Mouse (Mus musculus): Measurements from ENCODE around the gene Zscan2. TPM values are rescaled to one million over a fixed set of nuclear protein-coding genes. Genes with fewer than 3 reads are reported as not detected.

Zscan2 gene
- polyA plus RNA-seq, 1 experiment from 2014 or later, result 1.4 TPM

DNA sequence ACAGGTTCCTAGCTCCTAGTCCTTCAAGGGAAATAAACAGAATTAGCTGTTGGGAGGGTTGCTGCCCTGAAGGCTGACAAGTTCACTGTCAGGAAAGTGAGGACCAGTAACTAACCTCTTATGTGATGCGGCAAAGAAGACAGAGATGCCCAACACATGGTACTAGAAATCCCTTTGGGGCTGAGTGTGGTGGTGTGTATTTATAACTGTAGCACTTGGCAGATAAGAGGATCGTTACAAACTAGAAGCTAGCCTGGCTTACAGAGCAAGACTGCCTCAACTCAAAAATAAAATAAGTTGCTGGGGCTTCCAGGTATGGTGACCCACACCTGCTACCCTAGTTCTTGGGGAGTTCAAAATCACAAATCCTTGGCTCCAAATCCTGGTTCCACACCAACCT lies 11.5 kb upstream of the Zscan2 start:
- H3K4me3 ChIP-seq (replicated peaks; ENCODE audit: low read length), result no peak overlapping the region
- H3K27ac ChIP-seq (ENCODE audit: low read length), result no peak overlapping the region
- H3K27me3 ChIP-seq (ENCODE audit: control insufficient read depth, insufficient read depth, low read length), result no peaks in the 10 kb centered on the region
- H3K9ac ChIP-seq (ENCODE audit: low read length), result no peak overlapping the region
- no peak overlapping the region for H3K4me2 ChIP-seq (ENCODE audit: low read depth, low read length)
- H3K9me3 ChIP-seq (replicated peaks; ENCODE audit: control insufficient read depth, low read length), result no peaks in the 10 kb centered on the region
- no peaks in the 10 kb centered on the region for H3K36me3 ChIP-seq (ENCODE audit: control insufficient read depth, insufficient read depth, low read length)
- ATAC-seq (ENCODE audit: insufficient read depth, low FRiP score), result no peak
- no peaks in the 10 kb centered on the region for H3K4me1 ChIP-seq (ENCODE audit: control insufficient read depth, insufficient read depth, low read length)
- 76% methylated on average over 2 of the region's 2 CpGs for WGBS

DNA sequence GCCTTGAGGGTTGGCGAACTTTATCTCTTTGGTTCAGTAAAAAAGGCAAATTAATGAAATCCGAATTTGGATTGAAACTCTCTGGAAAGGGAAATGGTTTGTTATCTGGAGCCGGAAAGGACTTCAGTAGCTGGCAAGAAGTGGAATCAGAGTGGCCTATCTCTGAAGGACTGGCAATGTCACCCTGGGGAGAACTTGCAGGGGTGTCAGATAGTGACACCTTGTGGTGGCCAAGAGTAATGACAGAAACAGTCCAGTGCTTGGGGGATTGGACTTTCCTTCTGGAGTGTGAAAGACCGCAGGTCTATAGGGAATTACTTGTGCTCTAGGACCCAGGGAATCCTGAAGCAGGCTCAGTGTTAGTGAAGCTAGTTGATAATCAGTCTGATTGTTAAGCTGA lies 11.0 kb upstream of the Zscan2 start:
- Histone ChIP-seq H3K27ac (ENCODE audit: low read length) (no peak overlapping the region), H3K4me2 (ENCODE audit: low read depth, low read length) (no peak overlapping the region), H3K9me3 (replicated peaks; ENCODE audit: control insufficient read depth, low read length) (no peaks in the 10 kb centered on the region), H3K9ac (ENCODE audit: low read length) (no peak overlapping the region), H3K4me1 (ENCODE audit: control insufficient read depth, insufficient read depth, low read length) (no peaks in the 10 kb centered on the region), H3K27me3 (ENCODE audit: control insufficient read depth, insufficient read depth, low read length) (no peaks in the 10 kb centered on the region), H3K4me3 (replicated peaks; ENCODE audit: low read length) (no peak overlapping the region), H3K36me3 (ENCODE audit: control insufficient read depth, insufficient read depth, low read length) (no peaks in the 10 kb centered on the region)
- peak; percentile 77; the same call in 1 of the 2 replicates for ATAC-seq (ENCODE audit: insufficient read depth, low FRiP score)
- 29% methylated on average over 4 of the region's 4 CpGs for WGBS

DNA sequence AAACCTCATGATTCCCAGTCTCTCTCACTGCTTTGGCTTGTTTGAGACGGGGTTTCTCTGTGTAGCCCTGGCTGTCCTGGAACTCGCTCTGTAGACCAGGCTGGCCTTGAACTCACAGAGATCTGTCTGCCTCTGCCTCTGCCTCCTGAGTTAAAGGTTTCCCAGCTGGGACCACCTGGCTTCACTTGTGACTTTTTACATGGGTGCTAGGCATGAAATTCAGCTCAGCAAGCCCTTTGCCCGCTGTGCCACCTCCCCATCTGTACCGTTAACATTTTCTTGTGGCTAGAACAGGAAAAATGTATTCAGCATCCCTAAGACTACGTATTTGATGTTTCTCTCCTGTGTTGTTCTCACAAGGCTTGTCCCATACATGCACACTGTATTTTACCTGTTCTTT lies 10.2 kb upstream of the Zscan2 start:
- Histone ChIP-seq H3K36me3 (ENCODE audit: control insufficient read depth, insufficient read depth, low read length) (no peaks in the 10 kb centered on the region), H3K4me3 (replicated peaks; ENCODE audit: low read length) (no peak overlapping the region), H3K27me3 (ENCODE audit: control insufficient read depth, insufficient read depth, low read length) (no peaks in the 10 kb centered on the region), H3K4me2 (ENCODE audit: low read depth, low read length) (no peak overlapping the region), H3K27ac (ENCODE audit: low read length) (no peak overlapping the region), H3K9ac (ENCODE audit: low read length) (no peak overlapping the region), H3K4me1 (ENCODE audit: control insufficient read depth, insufficient read depth, low read length) (no peaks in the 10 kb centered on the region), H3K9me3 (replicated peaks; ENCODE audit: control insufficient read depth, low read length) (no peaks in the 10 kb centered on the region)
- no peak for ATAC-seq (ENCODE audit: insufficient read depth, low FRiP score)
- 81% methylated on average over 5 of the region's 5 CpGs for WGBS

DNA sequence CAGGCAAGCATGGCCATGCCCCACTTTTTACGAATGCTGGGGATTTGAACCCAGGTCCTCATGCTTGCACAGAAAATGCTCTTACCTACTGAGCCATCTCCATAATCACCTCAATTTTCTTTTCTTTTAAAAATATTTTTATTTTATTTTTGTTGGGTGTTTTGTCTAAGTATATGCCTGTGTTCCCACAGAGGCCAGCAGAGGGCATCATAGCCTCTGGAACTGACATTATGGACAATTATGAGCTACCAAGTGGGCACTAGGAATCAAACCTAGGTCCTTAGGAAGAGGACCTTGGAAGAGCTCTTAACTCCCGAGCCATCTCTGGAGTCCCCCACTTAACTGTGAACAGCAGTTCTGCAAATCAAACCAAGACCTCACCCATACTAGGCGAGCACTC lies 7.5 kb upstream of the Zscan2 start:
- no peak overlapping the region for H3K4me2 ChIP-seq (ENCODE audit: low read depth, low read length)
- no peaks in the 10 kb centered on the region for H3K4me1 ChIP-seq (ENCODE audit: control insufficient read depth, insufficient read depth, low read length)
- no peak overlapping the region for H3K27ac ChIP-seq (ENCODE audit: low read length)
- 83% methylated on average over 3 of the region's 3 CpGs for WGBS
- no peaks in the 10 kb centered on the region for H3K27me3 ChIP-seq (ENCODE audit: control insufficient read depth, insufficient read depth, low read length)
- no peak for ATAC-seq (ENCODE audit: insufficient read depth, low FRiP score)
- H3K9me3 ChIP-seq (replicated peaks; ENCODE audit: control insufficient read depth, low read length), result no peaks in the 10 kb centered on the region
- no peak overlapping the region for H3K9ac ChIP-seq (ENCODE audit: low read length)
- H3K4me3 ChIP-seq (replicated peaks; ENCODE audit: low read length), result no peak overlapping the region
- H3K36me3 ChIP-seq (ENCODE audit: control insufficient read depth, insufficient read depth, low read length), result no peaks in the 10 kb centered on the region

DNA sequence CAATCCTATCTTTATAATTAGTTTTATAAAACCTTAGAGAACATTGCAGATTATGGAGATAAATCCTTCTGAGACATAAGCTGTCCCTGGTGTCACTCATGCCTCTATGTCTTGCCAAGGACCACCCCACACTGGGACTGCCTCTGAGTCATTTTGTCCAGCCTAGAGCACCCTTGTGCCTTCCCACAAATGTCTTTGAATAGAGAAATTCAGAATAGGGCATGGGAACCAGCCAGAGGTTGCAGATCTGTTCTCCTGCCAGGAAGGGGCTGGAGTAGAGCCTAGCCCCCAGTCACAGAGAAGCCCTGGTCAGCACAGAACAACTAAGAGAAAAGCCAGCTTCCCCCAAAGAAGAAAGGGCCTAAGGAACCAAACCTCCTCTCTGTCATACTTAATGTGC lies 5.4 kb upstream of the Zscan2 start:
- Histone ChIP-seq H3K27ac (ENCODE audit: low read length) (no peak overlapping the region), H3K4me1 (ENCODE audit: control insufficient read depth, insufficient read depth, low read length) (0 out of 2 replicates have a peak, but pooled peaks cover 4% of the 10 kb centered on the region), H3K9ac (ENCODE audit: low read length) (no peak overlapping the region)

DNA sequence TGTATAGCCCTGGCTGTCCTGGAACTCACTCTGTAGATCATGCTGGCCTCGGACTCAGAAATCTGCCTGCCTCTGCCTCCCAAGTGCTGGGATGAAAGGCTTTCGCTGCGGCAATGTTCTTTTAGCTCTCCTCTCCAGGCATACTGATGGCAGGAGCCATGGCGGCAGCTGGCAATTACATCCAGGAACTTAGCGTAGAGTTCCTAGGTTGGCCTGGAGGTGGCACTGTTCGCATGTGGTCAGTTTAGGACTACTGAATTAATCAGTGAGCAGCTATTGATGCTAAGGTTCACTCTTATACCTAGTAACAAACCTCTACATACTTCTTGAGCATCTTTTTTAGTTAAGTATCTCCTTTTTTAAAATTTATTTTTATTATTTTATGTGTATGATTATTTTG lies 3.5 kb upstream of the Zscan2 start:
- ATAC-seq (ENCODE audit: insufficient read depth, low FRiP score), result no peak
- peaks cover 7% of the 10 kb centered on the region for H3K4me1 ChIP-seq (ENCODE audit: control insufficient read depth, insufficient read depth, low read length)
- no peak overlapping the region for H3K4me2 ChIP-seq (ENCODE audit: low read depth, low read length)
- H3K4me3 ChIP-seq (replicated peaks; ENCODE audit: low read length), result no peak overlapping the region
- no peaks in the 10 kb centered on the region for H3K36me3 ChIP-seq (ENCODE audit: control insufficient read depth, insufficient read depth, low read length)
- no peak overlapping the region for H3K9ac ChIP-seq (ENCODE audit: low read length)
- H3K9me3 ChIP-seq (replicated peaks; ENCODE audit: control insufficient read depth, low read length), result no peaks in the 10 kb centered on the region
- 25% methylated on average over 6 of the region's 6 CpGs for WGBS
- no peak overlapping the region for H3K27ac ChIP-seq (ENCODE audit: low read length)
- H3K27me3 ChIP-seq (ENCODE audit: control insufficient read depth, insufficient read depth, low read length), result no peaks in the 10 kb centered on the region

More for the DNA sequence above, 5.4 kb upstream of the Zscan2 start:
- Histone ChIP-seq H3K36me3 (ENCODE audit: control insufficient read depth, insufficient read depth, low read length) (no peaks in the 10 kb centered on the region), H3K4me3 (replicated peaks; ENCODE audit: low read length) (no peak overlapping the region), H3K27me3 (ENCODE audit: control insufficient read depth, insufficient read depth, low read length) (no peaks in the 10 kb centered on the region), H3K9me3 (replicated peaks; ENCODE audit: control insufficient read depth, low read length) (no peaks in the 10 kb centered on the region), H3K4me2 (ENCODE audit: low read depth, low read length) (no peak overlapping the region)
- no peak for ATAC-seq (ENCODE audit: insufficient read depth, low FRiP score)

DNA sequence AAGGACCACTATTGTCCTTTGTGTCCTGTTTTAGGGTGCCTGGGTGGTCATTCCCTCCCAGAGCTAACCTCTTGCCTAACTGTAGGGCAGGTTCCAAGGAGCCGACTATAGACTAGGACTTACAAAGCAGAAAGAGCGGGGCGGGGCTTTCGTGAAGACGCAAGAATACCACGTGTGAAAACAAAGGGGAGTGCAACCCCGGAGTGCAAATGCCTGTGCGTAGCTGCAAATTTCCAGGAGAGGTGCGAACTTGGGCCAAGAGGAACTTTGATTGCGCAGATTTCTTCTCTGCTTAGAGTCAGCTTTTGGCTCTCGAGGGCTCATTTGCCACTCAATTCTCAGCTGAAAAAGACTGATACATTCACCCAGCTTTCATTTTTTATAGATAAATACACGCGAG lies 493 bp upstream of the Zscan2 start:
- ATAC-seq (ENCODE audit: insufficient read depth, low FRiP score), result peak; percentile 56; the same call in 1 of the 2 replicates
- 0 out of 2 replicates have a peak overlapping the region, but pooled peaks have one; percentile 18 for H3K27ac ChIP-seq (ENCODE audit: low read length)
- no peaks in the 10 kb centered on the region for H3K27me3 ChIP-seq (ENCODE audit: control insufficient read depth, insufficient read depth, low read length)
- under 1% methylated on average over 13 of the region's 13 CpGs for WGBS
- H3K36me3 ChIP-seq (ENCODE audit: control insufficient read depth, insufficient read depth, low read length), result no peaks in the 10 kb centered on the region
- peak overlapping the region; percentile 69 for H3K9ac ChIP-seq (ENCODE audit: low read length)
- peaks cover 19% of the 10 kb centered on the region for H3K4me1 ChIP-seq (ENCODE audit: control insufficient read depth, insufficient read depth, low read length)
- H3K4me3 ChIP-seq (replicated peaks; ENCODE audit: low read length), result peak overlapping the region; percentile 90
- H3K4me2 ChIP-seq (ENCODE audit: low read depth, low read length), result peak overlapping the region; percentile 78
- H3K9me3 ChIP-seq (replicated peaks; ENCODE audit: control insufficient read depth, low read length), result no peaks in the 10 kb centered on the region

DNA sequence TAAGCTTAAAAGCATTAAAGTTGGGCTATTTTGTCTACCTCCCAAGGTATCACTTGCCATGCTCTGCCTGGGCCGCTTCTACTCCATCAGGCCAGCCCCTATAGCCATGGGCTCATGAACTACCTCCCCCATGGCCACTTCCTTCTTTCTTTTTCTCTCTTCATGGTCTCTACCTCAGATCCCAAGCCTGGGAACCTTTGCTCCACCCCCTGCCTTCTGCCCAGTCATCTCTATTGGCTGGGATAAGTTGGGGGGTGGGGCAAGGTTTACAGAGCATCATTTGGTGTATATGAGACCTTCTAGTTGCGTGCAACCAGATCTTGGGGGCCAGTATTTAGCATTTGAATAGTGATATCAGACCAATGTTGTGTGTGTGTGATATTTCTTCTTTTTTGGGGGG lies 1.8 kb downstream of the Zscan2 start:
- Histone ChIP-seq H3K9me3 (replicated peaks; ENCODE audit: control insufficient read depth, low read length) (no peaks in the 10 kb centered on the region), H3K36me3 (ENCODE audit: control insufficient read depth, insufficient read depth, low read length) (0 out of 2 replicates have a peak, but pooled peaks cover 7% of the 10 kb centered on the region), H3K4me3 (replicated peaks; ENCODE audit: low read length) (no peak overlapping the region), H3K4me1 (ENCODE audit: control insufficient read depth, insufficient read depth, low read length) (peaks cover 29% of the 10 kb centered on the region), H3K9ac (ENCODE audit: low read length) (no peak overlapping the region), H3K27ac (ENCODE audit: low read length) (no peak overlapping the region), H3K4me2 (ENCODE audit: low read depth, low read length) (no peak overlapping the region), H3K27me3 (ENCODE audit: control insufficient read depth, insufficient read depth, low read length) (no peaks in the 10 kb centered on the region)
- no peak for ATAC-seq (ENCODE audit: insufficient read depth, low FRiP score)
- 91% methylated on average over 2 of the region's 2 CpGs for WGBS

DNA sequence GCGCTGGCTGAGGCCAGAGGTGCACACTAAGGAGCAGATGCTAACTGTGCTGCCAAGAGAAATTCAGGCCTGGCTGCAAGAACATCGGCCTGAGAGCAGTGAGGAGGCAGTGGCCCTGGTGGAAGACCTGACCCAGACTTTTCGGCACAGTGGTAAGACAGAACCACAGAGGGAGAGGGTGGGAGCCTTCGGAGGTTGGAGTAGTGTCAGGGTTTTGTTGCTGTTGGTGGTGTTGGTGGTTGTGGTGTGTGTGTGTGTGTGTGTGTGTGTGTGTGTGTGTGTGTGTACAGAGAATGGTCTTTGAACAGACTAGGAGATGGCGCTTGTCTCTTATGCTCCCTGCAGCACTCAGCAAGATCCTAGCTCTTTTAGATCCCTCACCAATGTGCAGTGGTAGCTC lies 2.8 kb downstream of the Zscan2 start:
- Histone ChIP-seq H3K9ac (ENCODE audit: low read length) (peak overlapping the region; percentile 17; the same call in 1 of the 2 replicates), H3K27me3 (ENCODE audit: control insufficient read depth, insufficient read depth, low read length) (no peaks in the 10 kb centered on the region), H3K36me3 (ENCODE audit: control insufficient read depth, insufficient read depth, low read length) (0 out of 2 replicates have a peak, but pooled peaks cover 9% of the 10 kb centered on the region), H3K27ac (ENCODE audit: low read length) (no peak overlapping the region), H3K4me3 (replicated peaks; ENCODE audit: low read length) (no peak overlapping the region), H3K4me1 (ENCODE audit: control insufficient read depth, insufficient read depth, low read length) (peaks cover 29% of the 10 kb centered on the region), H3K9me3 (replicated peaks; ENCODE audit: control insufficient read depth, low read length) (no peaks in the 10 kb centered on the region), H3K4me2 (ENCODE audit: low read depth, low read length) (no peak overlapping the region)
- WGBS, result 88% methylated on average over 5 of the region's 5 CpGs
- no peak for ATAC-seq (ENCODE audit: insufficient read depth, low FRiP score)

DNA sequence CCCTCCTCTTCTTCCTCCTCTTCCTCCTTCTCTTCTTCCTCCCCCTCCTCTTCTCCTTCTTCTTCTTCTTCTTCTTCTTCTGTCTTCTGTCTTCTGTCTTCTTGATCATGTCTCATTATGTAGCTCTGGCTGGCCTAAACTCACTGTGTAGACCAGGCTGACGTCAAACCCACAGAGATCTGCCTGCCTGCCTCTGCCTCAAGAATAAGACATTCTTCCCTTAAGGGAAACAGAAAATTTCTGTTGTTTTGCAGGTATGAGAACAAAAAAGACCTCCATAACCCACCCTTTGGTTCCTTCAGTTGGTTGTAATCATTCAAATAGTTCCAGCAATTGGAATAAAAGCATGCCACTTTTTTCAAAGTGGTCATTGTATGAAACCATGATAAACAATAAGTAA lies 3.4 kb downstream of the Zscan2 start:
- Histone ChIP-seq H3K27ac (ENCODE audit: low read length) (no peak overlapping the region), H3K27me3 (ENCODE audit: control insufficient read depth, insufficient read depth, low read length) (no peaks in the 10 kb centered on the region), H3K4me2 (ENCODE audit: low read depth, low read length) (no peak overlapping the region), H3K9ac (ENCODE audit: low read length) (no peak overlapping the region), H3K4me1 (ENCODE audit: control insufficient read depth, insufficient read depth, low read length) (peaks cover 29% of the 10 kb centered on the region), H3K4me3 (replicated peaks; ENCODE audit: low read length) (no peak overlapping the region), H3K9me3 (replicated peaks; ENCODE audit: control insufficient read depth, low read length) (no peaks in the 10 kb centered on the region), H3K36me3 (ENCODE audit: control insufficient read depth, insufficient read depth, low read length) (0 out of 2 replicates have a peak, but pooled peaks cover 11% of the 10 kb centered on the region)
- ATAC-seq (ENCODE audit: insufficient read depth, low FRiP score), result no peak
- 54% methylated on average over 1 of the region's 1 CpGs for WGBS

All from stomach, embryonic 16.5 days (tissue).